ENCODE assay signal across 24 mouse cellular contexts in genomic region chr7:91311177-91311576, GRCm38 (mm10).
"Had no signal": no experiment of that assay in that cellular context is flagged by ENCODE, and none has a peak within 500 bp of the region (broad histone marks: within the 10 kb centered on the region; RNA-seq: fewer than 3 reads in every experiment).

No protein-coding gene starts in this region.

- H3K27ac ChIP-seq: gastrocnemius, adult 2 months; heart, embryonic 10.5 days; hindbrain, embryonic 10.5 days; hindbrain, embryonic 12.5 days; hindbrain, embryonic 14.5 days; intestine, embryonic 15.5 days; layer of hippocampus, adult 2 months; limb, embryonic 10.5 days; limb, embryonic 12.5 days had no signal

- H3K4me3 ChIP-seq: gastrocnemius, adult 2 months; heart, embryonic 10.5 days; heart, embryonic 12.5 days; hindbrain, embryonic 10.5 days; hindbrain, embryonic 12.5 days; intestine, embryonic 15.5 days; layer of hippocampus, adult 2 months; limb, embryonic 10.5 days; limb, embryonic 12.5 days had no signal

- H3K27me3 ChIP-seq: heart, embryonic 12.5 days; hindbrain, embryonic 12.5 days; intestine, embryonic 15.5 days; limb, embryonic 12.5 days had no signal

- H3K9me3 ChIP-seq: heart, embryonic 10.5 days; heart, embryonic 12.5 days; hindbrain, embryonic 10.5 days; hindbrain, embryonic 12.5 days; intestine, embryonic 15.5 days; limb, embryonic 10.5 days; limb, embryonic 12.5 days had no signal

- H3K9ac ChIP-seq: heart, embryonic 12.5 days; hindbrain, embryonic 12.5 days; hindbrain, embryonic 14.5 days; intestine, embryonic 15.5 days; limb, embryonic 12.5 days had no signal

- ATAC-seq: hindbrain, embryonic 16.5 days; inflammation-experienced regulatory T-cells, adult 6 months; intestine, embryonic 15.5 days; intestine, postnatal 0 days had no signal

- H3K4me2 ChIP-seq: heart, embryonic 12.5 days; hindbrain, embryonic 12.5 days; hindbrain, embryonic 14.5 days; intestine, embryonic 15.5 days; limb, embryonic 12.5 days had no signal

- DNase-seq: gastrocnemius, adult 2 months; gastrocnemius, postnatal 10 days; gastrocnemius, postnatal 25 days; heart, adult 18-20 months; heart, postnatal 10 days; heart, postnatal 4 days; kidney, adult 18-20 months; kidney, adult 8-10 months; kidney, postnatal 10 days; kidney, postnatal 25 days; kidney, postnatal 4 days; liver had no signal

- H3K36me3 ChIP-seq: heart, embryonic 10.5 days; heart, embryonic 12.5 days; hindbrain, embryonic 10.5 days; hindbrain, embryonic 12.5 days; intestine, embryonic 15.5 days; limb, embryonic 10.5 days; limb, embryonic 12.5 days had no signal

- H3K4me1 ChIP-seq: heart, embryonic 10.5 days; heart, embryonic 12.5 days; hindbrain, embryonic 10.5 days; hindbrain, embryonic 12.5 days; intestine, embryonic 15.5 days; limb, embryonic 10.5 days; limb, embryonic 12.5 days had no signal
